Mouse (Mus musculus) cortical plate, adult 2 months (tissue): ENCODE results near the gene Ap5s1.

Source experiments
- CTCF ChIP-seq: fragments of 200-500 bp; IDR thresholded peaks from 2 replicates; pipeline ENCODE4 v1.5.1; 2011; ENCODE audit warnings: mild to moderate bottlenecking, control low read depth, low read length; ENCODE audit not compliant: insufficient read depth; ENCODE audit errors: extremely low read depth
- POLR2A ChIP-seq: fragments of 200-500 bp; IDR thresholded peaks from 2 replicates; pipeline ENCODE4 v1.6.1; 2011; ENCODE audit warnings: mild to moderate bottlenecking, low read length, control low read depth; ENCODE audit not compliant: insufficient read depth; ENCODE audit errors: extremely low read depth

GRCm38 (mm10) chr2:131189521-131190309 is 17.2 kb upstream of the Ap5s1 start:
- TF ChIP-seq POLR2A (no peak), CTCF (no peak)
